Mouse (Mus musculus) hindbrain, embryonic 14.5 days (tissue): ENCODE data around the gene Idh3g. TPM values are rescaled to one million over a fixed set of nuclear protein-coding genes. Genes with fewer than 3 reads are reported as not detected.
A peak's percentile ranks its signal among the peaks of the same experiment; 100 is the strongest.

ENCODE experiments used
- ATAC-seq: fragments of 200-750 bp; cut with Nextera tagmentation; 2 replicates; pipeline ENCODE4 v1.8.0; 2017; ENCODE audit warnings: moderate number of reproducible peaks, mild to moderate bottlenecking, moderate TSS enrichment, moderate library complexity; ENCODE audit not compliant: low FRiP score
- DNase-seq: peaks from one replicate; pipeline ENCODE4 v3.0.0-alpha.2; 2015; ENCODE audit warnings: low spot score
- H3K27ac ChIP-seq: fragments of 300-500 bp; sonication (generic); 2 replicates; pipeline ENCODE4 v1.5.1; 2014; ENCODE audit warnings: mild to moderate bottlenecking, moderate library complexity
- H3K27me3 ChIP-seq: fragments of 300-500 bp; sonication (generic); 2 replicates; pipeline ENCODE4 v1.6.1; 2014; ENCODE audit warnings: mild to moderate bottlenecking, low read length, mixed read lengths; ENCODE audit not compliant: control insufficient read depth, insufficient read depth
- H3K36me3 ChIP-seq: fragments of 300-500 bp; sonication (generic); replicated peaks from 2 replicates; pipeline ENCODE4 v1.6.1; 2014; ENCODE audit not compliant: control insufficient read depth, insufficient read depth
- H3K4me1 ChIP-seq: fragments of 300-500 bp; sonication (generic); replicated peaks from 2 replicates; pipeline ENCODE4 v1.6.1; 2014; ENCODE audit warnings: antibody characterized with exemption, low read length, mixed read lengths; ENCODE audit not compliant: control insufficient read depth, insufficient read depth
- H3K4me2 ChIP-seq: fragments of 300-500 bp; sonication (generic); replicated peaks from 2 replicates; pipeline ENCODE4 v1.6.1; 2014; ENCODE audit warnings: mild to moderate bottlenecking, moderate library complexity
- H3K4me3 ChIP-seq: fragments of 300-500 bp; sonication (generic); replicated peaks from 2 replicates; pipeline ENCODE4 v1.5.1; 2014; ENCODE audit warnings: mild to moderate bottlenecking, low read length
- H3K9ac ChIP-seq: fragments of 300-500 bp; sonication (generic); 2 replicates; pipeline ENCODE4 v1.6.1; 2014
- H3K9me3 ChIP-seq: fragments of 300-500 bp; sonication (generic); 2 replicates; pipeline ENCODE4 v1.6.1; 2016; ENCODE audit warnings: low read length; ENCODE audit not compliant: control insufficient read depth
- WGBS: fragments of 180-500 bp; shearing (Covaris S2); extraction: QIAGEN DNeasy Blood & Tissue Kit; methylation state at CpG from one replicate; pipeline ENCODE4 v1.1.7; 2014; 5-methylcytosine and 5-hydroxymethylcytosine counted together
- polyA plus RNA-seq: library from polyadenylated mRNA; unstranded; fragments of >200 nt; fragmentation: Nextera tagmentation; extraction: Ambion mirVana; gene quantifications from 2 replicates; pipeline ENCODE4 v1.2.1, GENCODE M21; 2014

Gene Idh3g
- polyA plus RNA-seq: 260 TPM in 2 replicates

- H3K9ac ChIP-seq: peak within 1 kb of the TSS; percentile 71
- peak; percentile 97 for ATAC-seq
- H3K4me3 ChIP-seq: peak within 1 kb of the TSS; percentile 52
- WGBS: 23% methylated on average over 50 of the region's 52 CpGs
- H3K27ac ChIP-seq: peak within 1 kb of the TSS; percentile 86
- DNase-seq: peak; percentile 96
- H3K36me3 ChIP-seq: peaks cover 17% of the 10 kb centered on the region
- no peaks in the 10 kb centered on the region for H3K27me3 ChIP-seq
- no peaks in the 10 kb centered on the region for H3K9me3 ChIP-seq
- H3K4me1 ChIP-seq: peaks cover 23% of the 10 kb centered on the region
- peak within 1 kb of the TSS; percentile 68 for H3K4me2 ChIP-seq
These were observed at the start of gene Idh3g, which contains the start of gene Ssr4 for GRCm38 (mm10) chrX:73786364-73787224. Idh3g (minus strand) TSS chrX:73786897. Ssr4 (plus strand) TSS chrX:73787028.

GRCm38 (mm10) chrX:73835731-73836130 is 49.0 kb upstream of the Idh3g start:
- 83% methylated on average over 1 of the region's 1 CpGs for WGBS
- Histone ChIP-seq H3K9me3 (no peaks in the 10 kb centered on the region), H3K4me2 (no peak overlapping the region), H3K27ac (no peak overlapping the region), H3K4me1 (no peaks in the 10 kb centered on the region), H3K9ac (no peak overlapping the region), H3K27me3 (no peaks in the 10 kb centered on the region), H3K36me3 (no peaks in the 10 kb centered on the region), H3K4me3 (no peak overlapping the region)
- ATAC-seq (no peak), DNase-seq (no peak)

- WGBS: 17% methylated on average over 61 of the region's 84 CpGs
- Histone ChIP-seq H3K27me3 (no peaks in the 10 kb centered on the region), H3K9ac (peak within 1 kb of the TSS; percentile 75), H3K4me3 (peak within 1 kb of the TSS; percentile 62), H3K9me3 (no peaks in the 10 kb centered on the region), H3K27ac (peak within 1 kb of the TSS; percentile 90), H3K4me1 (peaks cover 13% of the 10 kb centered on the region), H3K4me2 (peak within 1 kb of the TSS; percentile 63), H3K36me3 (no peaks in the 10 kb centered on the region)
- ATAC-seq: peak; percentile 92
- peak; percentile 75 for DNase-seq
These were observed 37.8 kb upstream of the Idh3g start, which contains the start of gene Pdzd4 for GRCm38 (mm10) chrX:73824185-73825151. Pdzd4 (minus strand) TSS chrX:73824969.

- H3K27me3 ChIP-seq: no peaks in the 10 kb centered on the region
- peak overlapping the region; percentile 63 for H3K4me2 ChIP-seq
- peak overlapping the region; percentile 75 for H3K9ac ChIP-seq
- DNase-seq (no peak), ATAC-seq (peak; percentile 38)
- no peaks in the 10 kb centered on the region for H3K36me3 ChIP-seq
- no peaks in the 10 kb centered on the region for H3K9me3 ChIP-seq
- peak overlapping the region; percentile 62 for H3K4me3 ChIP-seq
- H3K4me1 ChIP-seq: peaks cover 13% of the 10 kb centered on the region
- WGBS: 16% methylated on average over 17 of the region's 17 CpGs
- H3K27ac ChIP-seq: no peak overlapping the region; the same call in 1 of the 2 replicates
These were observed 37.0 kb upstream of the Idh3g start for GRCm38 (mm10) chrX:73823747-73824146.

GRCm38 (mm10) chrX:73816596-73817314 is 30.1 kb upstream of the Idh3g start:
- DNase-seq (no peak), ATAC-seq (no peak)
- H3K4me1 ChIP-seq: no peaks in the 10 kb centered on the region
- no peak overlapping the region for H3K9ac ChIP-seq
- no peak overlapping the region for H3K4me2 ChIP-seq
- H3K4me3 ChIP-seq: no peak overlapping the region
- no peak overlapping the region for H3K27ac ChIP-seq
- no peaks in the 10 kb centered on the region for H3K36me3 ChIP-seq
- no peaks in the 10 kb centered on the region for H3K9me3 ChIP-seq
- whole genome bisulfite sequencing: 54% methylated on average over 3 of the region's 3 CpGs
- H3K27me3 ChIP-seq: no peaks in the 10 kb centered on the region

- Histone ChIP-seq H3K4me1 (no peaks in the 10 kb centered on the region), H3K27ac (peak overlapping the region; percentile 86), H3K9me3 (no peaks in the 10 kb centered on the region), H3K4me3 (peak overlapping the region; percentile 25), H3K9ac (peak overlapping the region; percentile 66), H3K36me3 (no peaks in the 10 kb centered on the region), H3K27me3 (no peaks in the 10 kb centered on the region), H3K4me2 (peak overlapping the region; percentile 56)
- WGBS: 24% methylated on average over 14 of the region's 14 CpGs
- DNase-seq (peak; percentile 51), ATAC-seq (peak; percentile 82)
These were observed 28.4 kb upstream of the Idh3g start for GRCm38 (mm10) chrX:73815072-73815471.

GRCm38 (mm10) chrX:73805814-73806213 is 19.1 kb upstream of the Idh3g start:
- Histone ChIP-seq H3K9me3 (no peaks in the 10 kb centered on the region), H3K4me2 (no peak overlapping the region), H3K27ac (0 out of 2 replicates have a peak overlapping the region, but pooled peaks have one; percentile 7), H3K36me3 (no peaks in the 10 kb centered on the region), H3K27me3 (no peaks in the 10 kb centered on the region), H3K4me1 (no peaks in the 10 kb centered on the region), H3K4me3 (no peak overlapping the region), H3K9ac (no peak overlapping the region)
- ATAC-seq (no peak), DNase-seq (no peak)
- 53% methylated on average over 1 of the region's 1 CpGs for WGBS

- ATAC-seq (peak; percentile 69), DNase-seq (no peak)
- Histone ChIP-seq H3K4me3 (no peak overlapping the region), H3K27ac (no peak overlapping the region), H3K9me3 (no peaks in the 10 kb centered on the region), H3K27me3 (no peaks in the 10 kb centered on the region), H3K4me1 (no peaks in the 10 kb centered on the region), H3K4me2 (no peak overlapping the region), H3K36me3 (peaks cover 12% of the 10 kb centered on the region), H3K9ac (no peak overlapping the region)
- WGBS: 28% methylated on average over 9 of the region's 9 CpGs
These were observed 11.8 kb upstream of the Idh3g start for GRCm38 (mm10) chrX:73798502-73798901.
